Mouse (Mus musculus) liver, embryonic 14.5 days (tissue): ENCODE data around the gene Fer.

Experiments used
- CTCF ChIP-seq: IDR thresholded peaks from 2 replicates; pipeline ENCODE4 v1.5.1; 2016; ENCODE audit warnings: antibody characterized with exemption, low read depth, control low read depth
- EP300 ChIP-seq: IDR thresholded peaks from 2 replicates; pipeline ENCODE4 v1.6.1; 2016; ENCODE audit warnings: antibody characterized with exemption, low read depth

- TF ChIP-seq EP300 (no peak), CTCF (no peak)
Measured at GRCm38 (mm10) chr17:63836641-63837040, 26.2 kb upstream of the Fer start.
